Mouse (Mus musculus) limb, embryonic 14.5 days (tissue): ENCODE results near the gene Zfand3. TPM values are rescaled to one million over a fixed set of nuclear protein-coding genes. Genes with fewer than 3 reads are reported as not detected.

Source experiments
- ATAC-seq: fragments of 200-750 bp; cut with Nextera tagmentation; 2 replicates; pipeline ENCODE4 v1.8.0; 2017; ENCODE audit warnings: low read depth, moderate number of reproducible peaks, moderate TSS enrichment; ENCODE audit not compliant: low FRiP score
- DNase-seq: peaks from one replicate; pipeline ENCODE4 v3.0.0-alpha.2; 2015; ENCODE audit warnings: low spot score
- H3K27ac ChIP-seq: fragments of 300-500 bp; sonication (generic); replicated peaks from 2 replicates; pipeline ENCODE4 v1.5.1; 2014; ENCODE audit warnings: low read depth, mild to moderate bottlenecking, low read length, moderate library complexity, mixed read lengths
- H3K27me3 ChIP-seq: fragments of 300-500 bp; sonication (generic); 2 replicates; pipeline ENCODE4 v1.6.1; 2014; ENCODE audit warnings: low read length, mixed read lengths; ENCODE audit not compliant: control insufficient read depth, insufficient read depth
- H3K36me3 ChIP-seq: fragments of 300-500 bp; sonication (generic); 2 replicates; pipeline ENCODE4 v1.6.1; 2014; ENCODE audit warnings: mild to moderate bottlenecking, low read length, moderate library complexity, mixed read lengths; ENCODE audit not compliant: control insufficient read depth, insufficient read depth
- H3K4me1 ChIP-seq: fragments of 300-500 bp; sonication (generic); 2 replicates; pipeline ENCODE4 v1.6.1; 2014; ENCODE audit warnings: antibody characterized with exemption, low read length, mixed read lengths; ENCODE audit not compliant: control insufficient read depth, insufficient read depth
- H3K4me2 ChIP-seq: fragments of 300-500 bp; sonication (generic); replicated peaks from 2 replicates; pipeline ENCODE4 v1.6.1; 2014; ENCODE audit warnings: low read depth, mild to moderate bottlenecking, low read length, moderate library complexity; ENCODE audit not compliant: severe bottlenecking
- H3K4me3 ChIP-seq: fragments of 300-500 bp; sonication (generic); replicated peaks from 2 replicates; pipeline ENCODE4 v1.5.1; 2014; ENCODE audit warnings: low read length
- H3K9ac ChIP-seq: fragments of 300-500 bp; sonication (generic); 2 replicates; pipeline ENCODE4 v1.6.1; 2014; ENCODE audit warnings: mild to moderate bottlenecking, low read depth, low read length, moderate library complexity; ENCODE audit not compliant: severe bottlenecking
- H3K9me3 ChIP-seq: fragments of 300-500 bp; sonication (generic); 2 replicates; pipeline ENCODE4 v1.6.1; 2016; ENCODE audit warnings: low read length; ENCODE audit not compliant: control insufficient read depth
- POLR2A ChIP-seq: fragments of 200-500 bp; IDR thresholded peaks from 2 replicates; pipeline ENCODE4 v1.8.0; 2012; ENCODE audit warnings: inconsistent platforms, mild to moderate bottlenecking, moderate library complexity, borderline replicate concordance; ENCODE audit not compliant: insufficient read depth, insufficient read length; ENCODE audit errors: extremely low read depth
- WGBS: fragments of 180-500 bp; shearing (Covaris S2); extraction: QIAGEN DNeasy Blood & Tissue Kit; methylation state at CpG from one replicate; pipeline ENCODE4 v1.1.7; 2014; 5-methylcytosine and 5-hydroxymethylcytosine counted together
- polyA plus RNA-seq, 2 experiments: library from polyadenylated mRNA; depleted of rRNA in 1 of 2; stranded (reverse) in 1 of 2; unstranded in 1 of 2; fragments of >200 nt; fragmentation: Nextera tagmentation in 1 of 2; extraction: Ambion mirVana in 1 of 2; gene quantifications; 2 replicates each; pipeline versions ENCODE4 v1.2.1 to v1.2.3; 2012 to 2014

The Zfand3 gene
- polyA plus RNA-seq, 2 experiments, result 43.1 to 107 TPM

- Histone ChIP-seq H3K27ac (no peak overlapping the region), H3K4me3 (no peak overlapping the region), H3K9me3 (no peaks in the 10 kb centered on the region), H3K4me1 (peaks cover 37% of the 10 kb centered on the region), H3K27me3 (no peaks in the 10 kb centered on the region), H3K36me3 (peaks cover 8% of the 10 kb centered on the region; the same call in 1 of the 2 replicates), H3K9ac (no peak overlapping the region), H3K4me2 (no peak overlapping the region)
- DNase-seq (no peak), ATAC-seq (no peak)
- 77% methylated on average over 13 of the region's 21 CpGs for WGBS
- TF ChIP-seq POLR2A, result no peak
Observed at GRCm38 (mm10) chr17:30195591-30196183, 191.2 kb downstream of the Zfand3 start.

- peak; percentile 54 for DNase-seq
- H3K4me1 ChIP-seq, result peaks cover 43% of the 10 kb centered on the region
- H3K36me3 ChIP-seq, result peaks cover 8% of the 10 kb centered on the region; the same call in 1 of the 2 replicates
- 0 out of 2 replicates have a peak overlapping the region, but pooled peaks have one; percentile 12 for H3K9ac ChIP-seq
- H3K9me3 ChIP-seq, result no peaks in the 10 kb centered on the region
- ATAC-seq, result no peak
- no peak overlapping the region for H3K4me2 ChIP-seq
- TF ChIP-seq POLR2A, result no peak
- H3K27ac ChIP-seq, result peak overlapping the region; percentile 58; the same call in 1 of the 2 replicates
- no peaks in the 10 kb centered on the region for H3K27me3 ChIP-seq
- WGBS, result 68% methylated on average over 17 of the region's 17 CpGs
- H3K4me3 ChIP-seq, result no peak overlapping the region
Observed at GRCm38 (mm10) chr17:30196401-30197279, 192.1 kb downstream of the Zfand3 start.

DNA sequence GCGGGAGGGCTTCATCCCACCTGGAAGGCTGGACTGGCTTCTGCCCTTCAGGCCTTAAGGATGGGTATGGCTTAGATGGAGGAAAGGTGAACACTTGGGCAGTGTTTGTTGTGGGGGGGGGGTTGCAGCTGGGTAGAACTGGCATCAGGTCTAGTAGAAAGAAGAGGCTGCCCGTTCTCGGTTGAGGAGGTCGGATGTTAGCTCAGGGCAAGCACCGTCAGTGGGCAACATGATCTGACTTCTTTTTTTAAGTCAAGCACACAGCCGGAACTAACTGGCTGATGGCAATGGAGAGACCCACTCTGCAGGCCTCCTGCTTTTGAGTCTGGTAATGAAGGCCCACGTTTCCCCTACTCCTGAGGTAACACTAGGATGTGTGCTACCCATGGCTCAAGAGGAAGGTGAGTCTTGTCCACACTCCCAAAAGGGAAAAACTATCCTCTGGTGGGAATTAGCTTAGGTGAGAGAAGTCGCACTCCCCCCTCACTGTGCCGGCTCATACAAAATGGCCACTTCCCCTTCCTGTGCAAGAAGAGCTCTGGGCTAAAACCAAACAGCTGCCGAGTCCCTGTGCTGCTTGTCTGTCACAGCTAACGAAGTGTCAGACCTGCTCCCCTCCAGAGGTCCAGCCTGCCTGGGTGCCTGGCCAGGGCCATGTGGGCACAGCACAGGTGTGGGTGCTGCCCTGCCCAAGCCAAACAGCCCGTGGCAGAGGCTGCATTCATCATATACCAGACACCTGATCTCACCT lies 192.9 kb downstream of the Zfand3 start:
- H3K4me1 ChIP-seq, result peaks cover 45% of the 10 kb centered on the region
- peak overlapping the region; percentile 58; the same call in 1 of the 2 replicates for H3K27ac ChIP-seq
- H3K4me2 ChIP-seq, result no peak overlapping the region
- WGBS, result 42% methylated on average over 12 of the region's 12 CpGs
- H3K4me3 ChIP-seq, result no peak overlapping the region
- ATAC-seq (no peak; the same call in 1 of the 2 replicates), DNase-seq (no peak)
- no peak for TF ChIP-seq POLR2A
- no peaks in the 10 kb centered on the region for H3K27me3 ChIP-seq
- 0 out of 2 replicates have a peak overlapping the region, but pooled peaks have one; percentile 12 for H3K9ac ChIP-seq
- H3K9me3 ChIP-seq, result no peaks in the 10 kb centered on the region
- peaks cover 8% of the 10 kb centered on the region; the same call in 1 of the 2 replicates for H3K36me3 ChIP-seq

DNA sequence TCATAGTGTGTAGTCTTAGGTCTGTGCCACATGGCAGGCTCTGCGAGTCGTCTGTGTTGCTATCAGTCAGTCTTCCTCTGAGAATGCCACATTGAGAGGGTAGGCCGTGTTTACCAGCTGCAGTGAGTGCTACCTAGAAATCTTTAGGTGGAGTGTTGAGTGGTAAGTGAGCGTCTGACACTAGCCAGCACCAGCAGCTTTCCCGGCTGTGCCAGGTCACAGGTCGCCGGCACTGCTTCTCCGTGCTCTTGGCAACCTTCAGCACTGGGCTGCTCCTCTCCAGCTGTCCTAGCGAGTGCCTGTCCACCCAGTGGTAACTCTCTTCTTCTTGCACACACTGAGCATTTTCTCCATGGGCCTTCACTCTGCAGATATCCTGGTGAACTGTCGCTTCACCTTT lies 193.9 kb downstream of the Zfand3 start:
- H3K9ac ChIP-seq, result no peak overlapping the region
- peaks cover 45% of the 10 kb centered on the region for H3K4me1 ChIP-seq
- 0 out of 2 replicates have a peak, but pooled peaks cover 3% of the 10 kb centered on the region for H3K36me3 ChIP-seq
- no peak overlapping the region for H3K4me2 ChIP-seq
- no peaks in the 10 kb centered on the region for H3K27me3 ChIP-seq
- no peaks in the 10 kb centered on the region for H3K9me3 ChIP-seq
- H3K27ac ChIP-seq, result peak overlapping the region; percentile 20; the same call in 1 of the 2 replicates
- H3K4me3 ChIP-seq, result no peak overlapping the region
- DNase-seq, result no peak
- WGBS, result 62% methylated on average over 10 of the region's 10 CpGs
- TF ChIP-seq POLR2A, result no peak
- ATAC-seq, result 0 out of 2 replicates have a peak, but pooled peaks have one; percentile 5
